Mouse (Mus musculus): ENCODE measurements around the gene Cep295nl.
"Not testable (repeated sequence)": the region's sequence is repeated elsewhere in the genome, so short reads cannot be mapped to it uniquely, and the experiment has no call there.

The Cep295nl gene

DNA sequence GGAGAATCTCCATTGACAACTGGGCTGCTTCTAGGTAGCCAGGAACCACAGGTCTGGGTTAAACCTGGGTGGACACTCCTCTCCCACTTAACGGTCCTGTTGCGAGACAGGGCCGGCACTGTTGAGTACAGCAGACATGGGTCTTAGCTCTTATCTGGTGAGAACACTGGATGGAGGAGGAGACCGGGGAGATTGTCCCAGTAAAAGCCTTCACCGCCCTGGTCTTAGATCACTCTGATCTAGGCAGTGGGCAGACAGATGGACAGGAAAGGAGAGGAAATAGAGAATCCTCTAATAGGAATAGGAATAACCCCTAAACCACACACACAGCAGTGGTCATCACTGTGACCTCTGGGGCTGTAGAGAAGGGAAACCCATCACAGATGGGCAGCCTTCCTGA, 18.3 kb downstream of the Cep295nl start:
- DNase-seq (ENCODE audit: inconsistent age in 2 of 2, low spot score in 1 of 2), result no peak

DNA sequence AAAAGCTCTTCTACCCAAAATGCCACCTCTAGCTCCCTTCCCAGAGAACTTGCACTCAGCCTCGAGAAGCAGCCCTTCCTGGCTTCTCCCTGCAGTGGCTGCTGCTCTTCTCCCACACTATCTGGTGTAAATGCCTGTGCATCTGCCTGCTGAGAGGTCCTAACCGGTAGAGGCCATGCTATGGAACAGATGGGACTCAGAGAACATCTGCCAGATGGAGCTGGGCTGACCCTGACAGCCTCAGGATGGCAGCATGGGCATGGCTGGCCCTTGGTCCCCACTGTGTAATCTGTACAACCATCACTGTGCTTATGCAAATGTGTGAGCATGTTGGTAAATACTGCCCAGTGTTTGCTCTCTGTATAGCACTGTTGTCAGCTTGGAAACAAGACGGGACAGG, 19.7 kb downstream of the Cep295nl start:
- no peak for DNase-seq (ENCODE audit: inconsistent age in 2 of 2, low spot score in 1 of 2)

DNA sequence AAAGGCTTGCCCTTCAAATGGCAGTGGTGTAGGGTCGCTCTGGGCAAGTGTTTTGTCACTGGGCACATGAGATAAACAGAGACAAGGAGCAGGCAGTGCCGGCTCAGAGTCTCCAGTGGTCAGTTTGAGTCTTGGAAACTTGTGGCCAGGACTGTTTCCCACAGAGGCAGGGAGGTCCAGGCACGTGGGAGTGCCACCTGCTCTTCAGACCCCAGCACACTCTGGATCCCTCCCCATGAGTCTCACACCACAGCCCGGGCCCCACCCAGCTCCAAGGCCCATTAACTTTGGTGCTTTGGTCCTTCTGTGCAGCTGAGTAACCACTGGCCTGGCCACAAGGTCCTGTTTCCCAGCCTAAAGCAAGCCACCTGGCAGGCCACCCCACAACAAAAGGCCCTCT, 20.3 kb downstream of the Cep295nl start:
- DNase-seq (ENCODE audit: inconsistent age in 2 of 2, low spot score in 1 of 2), result no peak

DNA sequence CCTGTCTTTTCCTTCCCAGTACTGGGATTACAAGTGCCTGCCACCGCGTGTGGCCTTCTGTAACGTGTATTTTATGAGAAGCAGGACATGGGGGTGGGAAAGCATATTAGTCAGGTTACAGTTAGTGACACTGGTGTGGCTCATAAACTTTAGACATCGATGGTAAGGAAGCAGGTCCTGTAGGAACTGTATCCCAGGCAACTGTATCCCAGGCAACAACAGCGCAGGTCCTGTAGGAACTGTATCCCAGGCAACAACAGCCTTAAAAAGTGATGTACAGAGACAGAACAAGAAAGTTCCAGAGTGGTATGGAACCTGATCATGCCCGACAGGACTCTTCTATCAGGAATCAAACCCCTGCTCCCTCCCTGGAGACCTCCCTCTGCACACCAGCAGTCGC, 20.8 kb downstream of the Cep295nl start:
- DNase-seq (ENCODE audit: inconsistent age in 2 of 2, low spot score in 1 of 2), result no peak

DNA sequence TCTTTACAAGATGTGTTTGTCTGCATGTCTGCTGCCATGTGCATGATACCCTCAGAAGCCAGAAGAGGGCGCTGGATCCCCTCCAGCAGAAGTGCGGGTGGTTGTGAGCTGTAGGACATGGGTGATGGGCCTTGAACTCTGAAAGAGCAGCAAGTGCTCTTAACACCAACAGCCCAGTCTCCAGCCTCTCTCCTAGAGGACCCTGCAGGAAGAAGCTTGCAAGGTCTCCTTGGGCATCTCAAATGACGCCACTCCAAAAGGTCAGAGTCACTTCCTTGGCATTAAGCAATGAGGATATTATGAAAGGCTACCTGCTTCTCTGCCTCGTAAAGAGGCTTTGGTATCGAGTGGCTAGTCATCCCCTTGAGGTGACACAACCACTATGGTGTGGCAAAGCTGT, 23.6 kb downstream of the Cep295nl start:
- peak; percentile 55 to 75 for DNase-seq (ENCODE audit: inconsistent age in 2 of 2, low spot score in 1 of 2)

DNA sequence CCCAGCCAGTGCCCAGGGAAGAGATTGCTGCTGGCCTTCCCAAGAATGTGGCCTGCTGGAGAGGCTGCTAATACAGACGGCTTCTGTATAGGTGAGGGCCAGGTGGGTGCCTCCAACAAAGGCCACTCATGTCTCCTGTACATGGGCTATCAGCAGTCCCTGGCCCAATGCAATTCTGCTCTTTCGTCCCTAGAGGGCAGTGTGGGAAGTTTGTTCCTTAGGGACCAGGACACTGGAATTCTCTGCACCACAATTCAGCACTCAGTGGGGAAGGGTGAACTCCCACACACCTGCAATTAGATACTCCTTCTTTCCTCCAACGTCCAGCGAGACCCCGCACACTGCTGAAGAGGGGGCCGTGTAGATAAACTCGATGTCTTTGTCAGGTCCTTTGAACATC, 25.2 kb downstream of the Cep295nl start:
- DNase-seq (ENCODE audit: inconsistent age in 2 of 2, low spot score in 1 of 2), result peak; percentile 44 to 86

DNA sequence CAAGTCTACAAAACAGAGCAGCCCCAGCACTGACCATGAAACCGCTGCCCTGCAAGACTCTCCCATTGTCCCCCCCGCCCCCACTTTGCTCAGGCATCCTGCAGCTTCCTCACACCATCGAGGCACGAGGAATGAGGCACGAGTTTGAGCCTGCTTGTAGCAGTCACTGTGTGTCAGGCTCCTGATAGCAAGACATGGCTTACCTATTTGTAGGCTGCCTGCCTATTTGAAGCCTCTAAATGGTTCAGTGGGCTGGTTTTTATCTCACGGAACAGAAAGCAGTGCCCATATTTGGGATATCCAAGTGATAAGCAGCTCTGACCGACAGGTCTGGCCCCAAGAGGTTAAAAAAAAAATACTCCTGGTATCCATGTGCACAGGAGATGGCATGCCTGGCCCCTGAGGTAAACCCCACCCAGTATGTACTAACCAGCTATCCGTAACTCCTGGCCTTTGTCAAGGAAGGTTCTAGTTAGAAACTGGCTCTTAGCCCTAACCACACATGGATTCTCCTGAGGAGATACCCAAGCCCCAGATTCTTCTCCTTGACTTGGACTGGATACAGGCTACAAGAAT, 26.0 kb downstream of the Cep295nl start:
- DNase-seq (ENCODE audit: inconsistent age in 2 of 2, low spot score in 1 of 2), result no peak

DNA sequence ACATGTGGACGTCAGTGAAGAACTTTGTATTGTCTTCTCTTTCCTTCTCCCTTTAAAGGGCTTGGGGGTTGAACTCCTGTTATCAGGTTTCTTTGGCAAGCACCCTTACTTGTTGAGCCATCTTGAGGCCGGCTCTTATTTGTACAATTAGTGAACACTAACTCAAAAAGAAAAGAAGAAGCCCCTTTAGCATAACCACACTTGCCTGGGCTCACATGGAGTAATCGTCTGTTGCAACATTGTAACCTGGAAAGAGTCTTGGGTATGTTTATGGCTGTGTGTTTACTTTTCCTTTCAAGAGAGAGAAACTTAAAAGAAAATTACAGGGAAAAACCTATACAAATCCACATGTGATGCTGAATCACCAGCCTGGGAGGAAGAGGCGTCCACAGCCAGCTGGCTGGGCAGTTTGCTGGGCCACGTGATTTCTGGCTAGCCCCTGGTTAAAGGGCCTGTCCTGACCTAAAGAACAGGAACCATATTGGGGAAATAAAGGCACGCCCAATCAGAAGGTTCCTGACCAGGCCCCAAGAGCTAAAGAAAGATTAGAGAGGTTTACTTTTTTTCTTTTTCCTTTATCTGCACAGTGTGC, 30.1 kb downstream of the Cep295nl start:
- peak in 1 of 2 experiments; percentile 20 for DNase-seq (ENCODE audit: inconsistent age in 2 of 2, low spot score in 1 of 2)

DNA sequence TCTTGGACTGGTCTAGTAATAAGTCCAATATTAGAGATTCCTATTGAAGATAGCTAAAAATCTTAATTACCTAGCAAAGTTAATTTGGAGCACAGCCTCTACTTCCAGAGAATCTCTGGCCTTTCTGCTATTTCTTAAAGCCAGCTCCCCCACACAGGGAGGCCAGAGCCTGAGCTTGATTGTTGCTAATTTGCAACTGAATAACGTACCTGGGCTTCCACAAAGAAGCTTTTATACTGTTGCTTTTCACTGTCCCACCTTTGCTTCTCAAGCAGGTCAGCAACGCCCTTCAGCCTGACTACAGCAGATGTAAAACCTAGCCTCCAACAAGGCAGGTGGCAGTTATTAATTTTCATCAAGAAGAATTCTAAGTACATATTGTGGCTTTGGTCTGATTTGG, 34.3 kb downstream of the Cep295nl start:
- not testable (repeated sequence) for DNase-seq (ENCODE audit: inconsistent age in 2 of 2, low spot score in 1 of 2)

DNA sequence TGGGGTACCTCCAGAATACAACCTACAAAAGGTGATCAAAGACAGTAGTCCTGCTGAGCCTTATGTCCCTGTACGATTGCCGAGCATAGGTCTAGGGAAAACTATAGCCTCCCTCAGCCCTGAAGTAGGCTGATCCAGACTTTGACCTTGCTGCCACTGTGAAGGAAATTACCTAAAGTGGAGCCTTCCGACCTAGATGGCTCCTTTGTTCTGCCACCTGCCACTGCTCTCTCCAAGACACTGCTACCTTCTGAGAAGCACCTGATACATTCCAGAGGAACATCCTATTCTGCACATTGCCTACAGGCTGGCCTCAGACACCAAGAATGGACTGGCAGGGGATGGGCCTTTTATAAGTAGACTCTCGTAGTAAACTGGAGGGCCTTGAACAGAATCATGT, 38.3 kb downstream of the Cep295nl start:
- DNase-seq (ENCODE audit: inconsistent age in 2 of 2, low spot score in 1 of 2), result not testable (repeated sequence)

DNA sequence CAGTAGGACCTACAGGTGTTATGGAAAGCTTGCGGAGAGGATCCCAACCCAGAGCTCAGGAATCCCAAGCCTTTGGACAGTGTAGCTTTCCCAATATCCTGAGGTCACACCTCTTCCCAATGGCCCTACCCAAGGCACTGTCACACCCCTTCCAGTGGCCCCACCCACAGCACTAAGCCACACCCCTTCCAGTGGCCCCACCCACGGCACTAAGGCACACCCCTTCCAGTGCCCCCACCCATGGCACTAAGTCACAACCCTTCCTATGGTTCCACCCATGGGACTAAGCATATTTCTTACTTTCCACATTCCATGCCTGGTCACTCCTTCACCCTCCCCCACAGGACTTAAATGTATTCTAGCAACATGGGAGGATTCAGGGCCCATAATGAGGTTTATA, 43.5 kb downstream of the Cep295nl start:
- no peak for DNase-seq (ENCODE audit: inconsistent age in 2 of 2, low spot score in 1 of 2)

DNA sequence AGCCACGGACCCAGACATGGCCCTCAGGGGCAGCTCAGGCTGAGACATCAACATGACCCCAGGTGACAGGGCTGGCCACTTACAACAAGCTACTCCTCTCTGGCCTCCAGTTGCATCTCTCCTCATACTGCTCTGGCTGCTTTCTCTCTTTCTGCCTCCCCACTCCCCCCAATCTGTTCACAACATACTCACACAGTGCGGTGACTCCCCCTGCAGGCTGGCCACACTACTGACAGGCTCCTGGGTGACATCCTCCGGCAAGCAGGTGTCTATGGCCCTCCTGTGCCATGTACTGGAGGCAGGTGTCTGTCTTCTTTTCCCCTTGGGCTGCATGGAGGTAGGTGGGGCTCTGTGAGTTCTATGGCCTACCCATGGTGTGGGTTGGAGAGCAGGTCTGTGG, 44.3 kb downstream of the Cep295nl start:
- no peak for DNase-seq (ENCODE audit: inconsistent age in 2 of 2, low spot score in 1 of 2)

DNA sequence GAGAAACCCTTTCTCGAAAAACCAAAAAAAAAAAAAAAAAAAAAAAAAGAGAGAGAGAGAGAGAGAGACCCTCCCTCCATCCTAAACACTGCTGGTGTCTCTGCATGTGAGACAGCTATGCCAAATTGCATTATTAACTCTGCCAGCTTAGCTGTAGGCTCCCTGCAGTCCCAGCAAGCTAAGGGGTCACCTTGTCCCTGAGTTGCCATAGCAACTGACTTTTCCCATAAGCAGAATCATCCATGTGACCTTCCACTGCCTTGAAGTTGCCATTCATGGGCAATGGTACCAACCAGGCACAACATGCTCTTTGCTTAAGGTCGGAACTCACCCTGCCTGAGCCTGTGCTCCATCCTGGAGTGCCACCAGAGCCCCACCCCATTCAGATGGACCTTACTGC, 47.3 kb downstream of the Cep295nl start:
- no peak for DNase-seq (ENCODE audit: inconsistent age in 2 of 2, low spot score in 1 of 2)

DNA sequence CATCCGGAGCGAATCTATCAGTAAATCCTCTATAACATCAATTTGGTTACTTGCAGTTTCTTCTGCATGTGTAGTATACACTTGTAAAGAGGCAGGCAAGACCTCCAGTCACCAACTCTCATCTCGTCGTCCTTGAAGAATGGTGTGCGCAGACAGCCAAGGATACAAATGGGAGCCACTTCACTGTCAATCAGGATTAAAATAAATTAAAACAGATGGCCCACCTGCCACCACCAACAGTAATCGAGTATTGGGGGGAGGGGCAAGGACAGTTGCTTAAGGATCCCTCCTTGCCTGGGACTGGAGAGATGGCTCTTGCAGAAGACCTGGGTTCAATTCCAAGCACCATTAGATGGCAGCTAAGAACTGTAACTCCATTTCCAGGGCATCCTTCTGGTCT, 49.6 kb downstream of the Cep295nl start:
- no peak for DNase-seq (ENCODE audit: inconsistent age in 2 of 2, low spot score in 1 of 2)

DNA sequence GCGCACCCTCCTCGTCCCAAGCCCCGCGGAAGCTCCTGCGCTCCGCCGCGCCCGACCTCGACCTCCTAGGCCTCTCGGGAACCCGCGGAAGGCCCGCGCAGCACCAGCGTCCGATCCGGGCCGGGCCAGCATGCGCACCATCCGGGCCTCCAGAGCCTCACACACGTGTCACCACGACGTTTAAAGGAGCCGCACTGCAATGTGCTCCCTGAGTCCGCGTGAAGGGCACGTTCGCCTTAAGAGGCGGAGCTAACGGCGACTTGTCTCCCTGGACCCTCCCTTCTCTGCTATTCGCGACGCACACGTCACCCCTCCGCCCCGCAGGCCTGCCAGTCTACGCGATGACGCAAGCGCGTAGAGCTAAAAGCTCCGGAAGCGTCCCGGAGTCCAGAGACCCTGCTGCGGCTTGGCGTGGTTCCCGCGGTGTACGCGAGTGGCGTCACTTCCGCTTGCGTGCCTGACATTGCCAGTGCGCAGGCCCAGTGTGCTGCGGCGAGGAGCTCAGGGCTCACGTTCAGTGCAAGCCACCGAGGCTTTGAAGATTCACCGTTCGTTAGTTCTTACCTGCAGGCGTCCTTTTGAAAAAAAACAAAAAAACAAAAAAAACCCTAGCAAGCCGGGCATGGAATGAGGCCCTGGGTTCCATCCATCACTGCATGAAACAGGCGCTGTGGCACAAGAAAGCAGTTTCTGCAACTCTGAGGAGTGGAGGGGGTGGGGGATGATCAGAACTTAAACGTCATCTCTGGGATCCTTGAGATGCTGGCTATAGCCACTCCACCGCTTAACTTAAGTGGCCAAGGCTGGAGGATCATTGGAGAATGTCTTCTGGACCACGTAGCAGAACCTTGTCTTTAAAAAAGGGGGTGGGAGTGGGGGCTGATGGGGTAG, 52.1 kb downstream of the Cep295nl start, which contains the start of gene Usp36:
Gene Usp36, minus strand, starts transcription at position 246 of the 891 bp plus-strand sequence.
- DNase-seq (ENCODE audit: inconsistent age in 2 of 2, low spot score in 1 of 2), result peak; percentile 100

DNA sequence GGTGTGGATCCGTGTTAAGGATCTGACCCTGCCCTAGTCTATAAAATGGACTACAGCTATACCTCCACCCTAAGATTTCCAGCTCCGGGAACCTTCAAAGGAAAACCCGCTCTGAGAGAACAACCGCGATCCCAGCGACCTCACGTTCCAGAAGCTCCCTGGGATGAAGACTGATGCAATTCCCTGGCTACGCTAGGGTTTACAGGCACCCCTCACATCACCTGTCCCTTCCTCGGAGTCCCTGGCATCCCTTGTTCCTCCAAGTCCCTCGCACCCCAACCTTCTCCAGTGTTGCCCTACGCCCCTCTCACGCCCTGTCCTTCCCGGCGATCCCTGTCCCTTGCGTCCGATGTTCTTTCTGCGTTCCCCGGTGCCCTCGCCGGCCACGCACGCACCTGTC, 52.7 kb downstream of the Cep295nl start:
- no peak for DNase-seq (ENCODE audit: inconsistent age in 2 of 2, low spot score in 1 of 2)

DNA sequence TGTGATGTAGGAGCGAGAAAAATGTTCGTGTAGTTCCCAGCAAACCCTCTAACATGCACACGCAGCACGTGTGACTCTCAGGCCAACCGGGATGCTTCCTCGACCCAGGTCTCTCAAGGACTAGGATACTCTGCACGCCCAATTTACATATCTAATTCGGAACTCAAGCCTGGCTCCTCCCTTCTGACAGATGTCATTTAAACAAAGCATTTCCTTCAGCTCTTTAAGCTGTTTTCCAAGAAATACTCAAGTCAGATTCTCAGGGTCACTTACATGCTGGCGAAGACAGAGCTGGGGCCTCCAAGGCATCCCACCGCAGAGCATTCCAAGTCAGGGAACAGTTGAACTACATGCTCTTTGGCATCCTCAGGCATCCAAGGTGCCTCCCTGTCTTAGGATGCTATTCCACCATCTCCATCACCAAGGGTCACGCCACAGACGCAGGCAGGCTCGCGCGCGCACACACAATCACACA, 53.2 kb downstream of the Cep295nl start:
- peak; percentile 42 to 72 for DNase-seq (ENCODE audit: inconsistent age in 2 of 2, low spot score in 1 of 2)

DNA sequence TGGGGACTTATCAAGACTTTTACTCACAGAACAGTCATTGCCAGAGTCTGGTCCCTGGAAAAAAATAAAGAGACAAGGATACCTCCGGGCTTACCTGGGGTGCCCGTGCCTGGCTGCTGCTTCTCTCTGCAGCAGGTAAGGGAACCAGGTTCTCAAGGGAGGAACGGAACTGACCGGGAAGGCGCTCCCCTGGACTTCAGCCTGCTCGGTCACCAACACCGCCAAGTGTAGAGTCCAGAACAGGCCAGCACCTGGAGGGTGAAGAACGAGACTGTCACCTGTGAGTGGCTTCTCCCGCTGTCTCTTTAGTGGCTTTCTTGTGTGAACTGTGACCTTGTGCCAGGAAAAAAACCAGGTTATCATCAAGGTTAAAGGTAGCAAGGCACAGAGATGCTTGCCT, 54.7 kb downstream of the Cep295nl start:
- DNase-seq (ENCODE audit: inconsistent age in 2 of 2, low spot score in 1 of 2), result no peak

DNA sequence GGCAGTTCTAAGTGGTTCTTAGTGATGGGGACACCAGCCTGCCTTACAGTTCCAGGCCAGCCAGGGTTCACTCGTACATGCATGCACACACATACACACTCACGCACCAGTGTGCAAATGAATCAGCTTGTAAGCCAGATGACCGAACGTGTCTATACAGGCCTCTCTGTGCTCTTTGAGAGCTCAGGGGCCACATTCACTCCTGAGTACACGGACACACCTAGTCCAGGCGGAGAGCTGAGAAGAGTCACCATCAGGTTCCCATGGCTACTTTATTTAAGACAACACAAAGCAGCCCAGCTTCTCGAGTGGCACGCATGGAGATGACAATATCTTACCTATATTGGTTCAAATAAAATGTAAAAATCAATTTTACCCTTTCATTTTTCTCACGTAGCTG, 55.9 kb downstream of the Cep295nl start:
- no peak for DNase-seq (ENCODE audit: inconsistent age in 2 of 2, low spot score in 1 of 2)

DNA sequence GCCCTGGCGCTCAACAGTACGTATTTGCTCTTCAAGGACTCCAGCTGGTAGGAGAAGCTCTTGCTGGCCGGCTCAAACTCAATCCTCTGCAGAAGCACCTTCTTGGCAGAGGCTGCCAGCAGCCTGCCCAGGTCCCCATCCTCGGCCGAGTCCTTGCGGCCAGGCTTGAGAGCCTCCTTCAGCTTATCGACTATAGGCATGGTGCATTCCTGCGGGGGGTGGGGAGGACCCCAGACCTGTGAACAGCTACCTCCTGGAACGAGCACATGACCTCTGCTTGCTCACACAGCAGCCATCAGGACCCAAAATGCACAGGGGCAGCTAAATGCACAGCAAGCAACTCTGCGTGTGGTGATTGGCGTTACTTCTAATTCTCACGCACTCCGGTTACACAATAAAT, 56.5 kb downstream of the Cep295nl start:
- DNase-seq (ENCODE audit: inconsistent age in 2 of 2, low spot score in 1 of 2), result no peak

Measured in adrenal gland, adult (tissue).